Mouse (Mus musculus): Measurements from ENCODE around the gene Rsu1.
A peak's percentile ranks its signal among the peaks of the same experiment; 100 is the strongest.
"Not testable (repeated sequence)": the region's sequence is repeated elsewhere in the genome, so short reads cannot be mapped to it uniquely, and the experiment has no call there.

Gene Rsu1

DNA sequence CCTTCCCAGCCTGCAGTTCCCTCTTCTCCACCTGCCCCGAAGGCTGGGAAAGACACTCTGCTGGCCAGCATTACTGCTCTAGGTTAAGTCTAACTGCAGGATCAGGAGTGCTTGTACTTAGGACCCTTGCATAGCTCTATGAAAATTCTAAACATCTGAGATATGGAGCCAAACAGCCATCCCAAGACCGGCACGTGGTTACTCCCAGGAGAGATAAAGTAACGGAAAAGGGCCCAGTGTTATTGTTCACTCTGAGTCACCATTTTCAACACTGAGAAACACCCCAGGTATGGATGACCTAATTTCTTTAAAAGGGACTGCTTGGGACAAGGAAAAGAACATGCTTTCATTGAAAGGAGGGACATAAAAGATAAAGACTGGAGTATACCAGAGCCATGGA is 45.2 kb downstream of the Rsu1 start:
- no peak for DNase-seq (ENCODE audit: low spot score in 2 of 2)

- no peak for DNase-seq (ENCODE audit: low spot score in 2 of 2)
Measured at GRCm38 (mm10) chr2:13224546-13224945, 46.7 kb downstream of the Rsu1 start.

GRCm38 (mm10) chr2:13223451-13223850 is 47.8 kb downstream of the Rsu1 start:
- DNase-seq (ENCODE audit: low spot score in 2 of 2), result no peak

GRCm38 (mm10) chr2:13220141-13220540 is 51.1 kb downstream of the Rsu1 start:
- DNase-seq (ENCODE audit: low spot score in 2 of 2), result no peak

DNA sequence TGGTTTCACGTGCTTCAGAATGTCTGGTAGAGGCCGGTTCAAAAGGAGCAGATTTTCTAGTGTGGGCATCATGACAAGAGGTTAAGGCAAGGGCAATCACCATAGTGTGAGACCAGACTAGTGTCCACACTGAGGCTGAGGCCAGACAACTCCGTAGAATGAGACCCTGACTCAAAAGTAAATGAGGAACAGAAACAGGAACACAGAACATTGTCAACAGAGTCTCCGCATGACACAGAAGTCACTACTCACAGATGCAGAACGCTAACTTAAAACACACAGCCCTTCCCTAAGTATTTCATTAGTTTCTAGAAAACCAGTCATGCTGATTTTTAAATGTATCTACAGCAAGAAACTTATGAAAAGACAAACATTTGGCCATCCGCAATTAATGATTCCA is 53.1 kb downstream of the Rsu1 start:
- no peak for DNase-seq (ENCODE audit: low spot score in 2 of 2)

GRCm38 (mm10) chr2:13206825-13207224 is 64.4 kb downstream of the Rsu1 start:
- no peak for DNase-seq (ENCODE audit: low spot score in 2 of 2)

- no peak for DNase-seq (ENCODE audit: low spot score in 2 of 2)
Measured at GRCm38 (mm10) chr2:13206367-13206766, 64.8 kb downstream of the Rsu1 start.

DNA sequence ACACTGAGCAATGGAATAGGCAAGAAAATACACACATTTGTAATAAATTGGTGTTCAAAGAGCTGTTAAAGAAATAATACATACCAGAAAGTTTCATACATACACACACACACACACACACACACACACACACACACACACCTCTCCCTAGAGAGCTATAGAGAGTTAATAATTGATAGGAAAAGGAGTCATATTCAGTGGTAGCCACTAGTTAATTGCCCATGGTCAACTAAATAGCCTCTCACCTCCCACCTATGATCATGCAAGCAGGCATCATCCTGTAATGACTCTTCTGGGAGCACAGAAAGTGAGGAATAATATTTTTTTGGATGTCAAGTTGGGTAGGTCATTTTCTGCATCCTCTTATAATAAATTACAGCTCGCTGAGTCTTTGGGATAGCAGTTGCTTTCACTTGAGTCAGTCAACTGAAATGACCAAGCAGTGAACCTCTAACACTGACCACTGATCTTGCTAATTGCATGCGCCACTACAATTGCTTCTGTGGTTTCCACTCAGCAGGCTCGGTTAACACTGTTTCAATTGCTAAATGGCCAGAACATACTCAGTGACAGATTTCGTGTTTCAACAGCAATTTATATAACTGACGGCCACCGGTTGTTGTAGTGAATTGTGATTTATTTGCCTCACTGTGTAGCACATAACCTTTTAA is 68.3 kb downstream of the Rsu1 start:
- DNase-seq (ENCODE audit: low spot score in 2 of 2), result no peak

DNA sequence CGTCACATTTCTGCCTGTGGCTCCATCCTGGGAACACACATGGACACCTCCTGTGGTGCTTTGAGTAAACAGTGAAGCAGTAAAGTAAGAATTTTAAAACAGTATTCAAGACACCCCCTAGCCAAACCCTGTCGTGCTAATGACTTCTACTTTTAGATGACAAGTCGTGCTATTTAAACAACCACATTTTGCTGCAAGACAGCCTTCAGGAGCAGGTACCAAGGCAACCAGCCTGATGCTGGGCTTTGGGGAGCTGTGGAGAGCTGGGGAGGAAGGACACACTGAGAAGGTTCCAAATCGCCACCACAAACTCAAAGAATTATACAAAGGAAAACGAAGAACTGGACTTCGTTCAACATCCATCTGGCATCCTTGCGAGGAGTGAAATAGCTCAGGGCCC is 71.5 kb downstream of the Rsu1 start:
- peak; percentile 32 to 39 for DNase-seq (ENCODE audit: low spot score in 2 of 2)

DNA sequence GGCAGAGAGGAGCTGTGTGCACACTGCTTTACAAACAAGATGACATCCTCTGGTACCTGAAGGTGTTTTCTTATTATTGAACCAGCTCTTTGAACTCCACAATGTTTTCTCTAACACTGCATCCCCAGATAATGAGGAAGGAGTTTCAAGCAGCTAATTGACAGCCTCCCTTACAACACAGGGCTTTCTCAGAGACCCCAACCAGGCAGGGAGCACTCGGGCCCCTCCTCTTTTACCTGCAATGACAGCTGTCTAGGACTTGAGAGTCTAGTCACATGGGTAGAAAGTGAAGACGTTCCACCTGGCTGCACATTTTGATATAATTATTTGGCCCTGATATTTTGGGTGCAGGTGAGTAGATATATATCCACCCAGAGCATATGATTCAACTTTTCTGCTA is 72.2 kb downstream of the Rsu1 start:
- no peak for DNase-seq (ENCODE audit: low spot score in 2 of 2)

DNA sequence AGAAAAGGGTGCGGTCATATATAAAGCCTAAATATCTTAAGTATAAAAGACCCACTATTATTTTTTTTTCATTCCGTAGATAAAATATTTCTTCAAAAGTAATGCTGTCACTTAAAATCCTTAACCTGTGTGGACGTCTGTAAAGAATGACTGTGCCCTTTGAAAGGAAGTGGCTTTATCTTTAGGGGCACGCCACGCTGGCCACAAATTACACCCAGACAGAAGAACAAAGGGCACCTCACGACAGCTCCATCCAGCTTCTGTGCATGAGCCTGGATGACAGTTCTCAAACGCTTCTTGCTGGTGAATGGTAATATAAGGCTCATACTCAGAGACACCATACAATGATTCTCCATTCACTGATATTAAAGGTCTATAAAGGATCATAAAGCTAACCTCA is 75.7 kb downstream of the Rsu1 start:
- DNase-seq (ENCODE audit: low spot score in 2 of 2), result no peak

GRCm38 (mm10) chr2:13192157-13192556 is 79.1 kb downstream of the Rsu1 start:
- no peak for DNase-seq (ENCODE audit: low spot score in 2 of 2)

- no peak for DNase-seq (ENCODE audit: low spot score in 2 of 2)
Measured at GRCm38 (mm10) chr2:13190767-13191166, 80.4 kb downstream of the Rsu1 start.

DNA sequence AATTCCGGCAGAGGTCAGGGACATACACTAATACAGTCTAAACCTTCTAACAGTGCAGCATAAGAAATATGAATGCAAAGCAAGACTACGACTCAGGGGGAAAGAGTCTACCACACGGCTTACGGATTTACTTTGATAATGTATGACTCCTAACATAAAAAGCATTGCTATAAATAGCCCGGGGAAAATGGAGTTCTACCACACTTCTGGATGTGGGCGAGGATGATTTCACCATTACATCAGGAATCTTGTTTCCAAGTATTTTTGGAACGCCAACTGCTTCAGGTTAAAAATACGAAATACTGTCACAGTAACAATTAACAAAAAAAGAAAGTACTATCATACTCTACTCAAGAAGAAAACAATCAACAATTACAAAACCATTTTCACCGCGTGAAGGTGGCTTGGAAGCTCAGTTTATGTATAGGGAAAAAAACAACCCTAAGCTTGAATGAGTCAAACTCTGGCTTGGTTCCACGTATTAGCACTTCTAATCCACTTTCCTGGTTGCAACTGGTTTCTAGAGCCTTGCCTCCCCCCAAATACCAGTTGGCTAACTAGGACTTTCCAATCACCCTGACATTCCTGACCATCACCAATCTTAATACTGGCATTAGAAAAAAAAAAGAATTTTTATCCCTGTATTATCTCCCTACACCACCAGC is 82.3 kb downstream of the Rsu1 start:
- peak; percentile 37 to 54 for DNase-seq (ENCODE audit: low spot score in 2 of 2)

GRCm38 (mm10) chr2:13183124-13183523 is 88.1 kb downstream of the Rsu1 start:
- no peak for DNase-seq (ENCODE audit: low spot score in 2 of 2)

DNA sequence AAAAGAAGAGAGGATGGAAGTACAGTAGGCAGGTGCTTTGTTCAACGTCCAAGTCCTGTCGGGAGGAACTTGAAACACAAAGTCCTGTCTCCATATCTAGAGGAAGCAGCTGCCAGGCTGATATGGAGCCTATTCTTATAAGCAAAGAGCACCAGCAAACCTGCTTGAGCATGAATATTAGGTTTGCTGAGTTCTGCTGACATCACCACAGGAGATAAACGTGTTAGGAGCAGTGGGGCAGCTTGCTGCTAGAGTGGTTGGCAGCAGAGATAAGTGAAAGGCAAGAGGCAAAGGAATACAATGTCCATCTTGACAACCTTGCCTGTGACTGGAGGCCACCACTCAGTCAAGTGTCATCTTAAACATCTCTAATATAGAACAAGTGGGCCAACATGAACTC is 89.3 kb downstream of the Rsu1 start:
- not testable (repeated sequence) for DNase-seq (ENCODE audit: low spot score in 2 of 2)

DNA sequence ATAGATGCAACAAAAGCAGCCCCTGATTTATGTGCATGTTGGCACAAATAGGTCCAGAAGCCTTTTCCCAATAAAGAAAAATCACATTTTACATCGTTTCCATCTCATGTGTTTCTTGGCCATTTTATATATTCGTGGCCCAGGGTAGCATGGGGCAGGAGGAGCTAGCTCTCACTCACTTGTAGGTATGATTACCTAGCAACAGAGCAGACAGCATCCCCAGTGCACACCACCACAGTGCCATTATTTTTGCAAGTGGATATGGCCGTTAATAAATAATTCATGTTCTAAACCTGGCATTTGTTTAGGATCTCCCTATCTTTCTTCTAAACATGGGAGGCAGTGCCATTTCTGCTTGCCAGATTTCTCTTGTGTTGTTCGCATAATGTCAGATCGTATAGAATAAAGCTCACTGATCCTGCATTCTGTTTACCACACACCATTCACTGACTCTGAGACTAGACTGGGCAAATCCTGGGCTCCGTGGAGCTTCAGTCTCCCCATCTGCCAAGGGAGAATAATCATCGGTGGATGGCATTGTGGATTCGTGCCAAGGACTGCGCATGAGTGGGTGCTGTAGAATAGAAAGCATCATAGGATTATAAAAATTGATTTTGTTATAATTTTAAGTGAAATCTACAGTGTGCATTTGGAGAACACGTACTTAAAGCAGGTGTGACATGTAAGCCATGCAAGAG is 93.4 kb downstream of the Rsu1 start:
- peak; percentile 63 to 71 for DNase-seq (ENCODE audit: low spot score in 2 of 2)

DNA sequence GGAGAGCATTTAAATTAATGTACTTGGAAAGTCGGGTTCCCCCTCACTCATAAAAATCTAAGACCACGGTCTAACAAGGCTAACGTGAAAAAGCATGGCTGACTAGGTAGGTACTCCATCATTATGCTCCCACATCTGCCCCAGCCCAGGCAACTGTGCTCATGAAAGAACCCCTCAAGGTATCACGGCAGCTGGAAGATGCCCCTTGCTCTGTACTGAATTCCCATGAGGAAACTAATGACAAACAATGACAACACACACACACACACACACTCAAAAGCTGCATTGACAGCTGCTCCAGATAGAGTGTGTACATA is 95.0 kb downstream of the Rsu1 start:
- no peak for DNase-seq (ENCODE audit: low spot score in 2 of 2)

DNA sequence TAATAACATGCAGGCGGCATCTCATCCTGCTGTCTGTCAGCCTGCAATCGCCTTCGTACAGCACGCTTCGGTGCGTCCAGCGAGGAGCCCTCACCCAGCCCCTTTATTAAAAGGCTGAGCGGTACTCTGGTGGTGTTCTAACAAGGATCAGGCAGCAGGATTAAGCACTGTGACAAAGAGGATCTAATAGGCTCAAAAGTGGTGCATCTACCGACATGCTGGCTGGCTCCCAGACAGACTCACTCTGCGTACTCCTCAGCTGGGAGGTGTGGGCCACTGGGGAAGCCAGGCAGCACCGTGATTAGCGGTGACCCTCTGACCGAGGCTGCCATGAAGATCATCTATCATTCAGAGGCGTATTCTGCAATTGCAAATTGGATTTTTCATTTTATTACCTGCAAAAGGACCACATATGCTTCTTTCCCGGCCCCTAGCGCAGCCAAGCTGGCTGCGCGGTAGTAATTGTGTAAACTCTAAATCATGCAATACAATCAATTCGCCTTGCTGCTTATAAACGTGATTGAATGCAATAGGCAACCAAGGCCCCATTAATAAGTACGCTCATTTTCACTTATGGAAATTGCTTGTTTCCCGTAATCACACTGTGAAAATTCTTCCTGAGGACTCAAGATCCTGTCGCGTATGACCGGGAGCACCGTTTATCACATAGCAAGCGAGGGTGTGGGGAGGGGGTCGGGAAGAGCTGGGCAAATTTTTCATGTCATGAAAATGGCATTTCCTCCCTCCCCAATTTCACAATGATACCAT is 95.5 kb downstream of the Rsu1 start:
- no peak for DNase-seq (ENCODE audit: low spot score in 2 of 2)

DNA sequence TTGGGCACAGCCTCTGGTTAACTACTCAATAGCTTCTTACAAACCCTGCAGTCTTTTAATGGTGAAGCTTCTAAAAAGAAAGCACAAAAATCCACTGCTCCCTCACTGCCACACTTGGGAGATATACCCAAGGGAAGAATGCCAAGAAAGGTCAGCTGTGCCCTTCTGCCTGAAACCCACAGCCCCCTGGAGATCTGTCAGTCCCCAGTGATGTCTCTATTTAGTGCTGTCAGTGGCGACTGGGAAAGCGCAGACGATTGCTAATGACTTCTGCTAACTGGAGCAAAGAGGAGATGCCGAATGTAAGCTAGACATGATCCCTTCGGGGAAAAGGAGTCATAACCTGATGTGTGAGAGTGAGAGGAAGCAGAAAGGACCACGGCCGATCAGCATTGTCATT is 96.8 kb downstream of the Rsu1 start:
- DNase-seq (ENCODE audit: low spot score in 2 of 2), result no peak

- DNase-seq (ENCODE audit: low spot score in 2 of 2), result no peak
Measured at GRCm38 (mm10) chr2:13170651-13171050, 100.6 kb downstream of the Rsu1 start.

DNA sequence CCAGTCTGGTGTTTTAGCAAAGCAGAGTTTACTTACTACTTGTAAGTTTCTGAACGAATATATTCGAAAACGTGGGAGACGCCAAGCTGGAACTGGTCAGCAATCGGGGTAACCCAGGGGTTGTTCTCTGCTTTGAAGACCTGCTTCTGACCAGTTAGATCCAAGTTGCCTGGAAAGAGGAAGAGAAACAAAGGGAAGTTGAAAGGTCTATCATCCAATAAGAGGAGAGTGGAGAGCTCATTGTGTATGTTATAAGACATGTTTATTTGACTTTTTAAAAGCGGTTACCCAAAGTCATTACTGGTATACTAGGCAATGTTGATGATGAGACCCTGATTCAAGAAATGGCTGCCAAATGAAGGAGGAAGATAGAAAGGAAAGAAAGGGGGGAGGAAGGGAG is 101.3 kb downstream of the Rsu1 start:
- no peak for DNase-seq (ENCODE audit: low spot score in 2 of 2)
